Mouse (Mus musculus): Measurements from ENCODE around the gene Cand2. TPM values are rescaled to one million over a fixed set of nuclear protein-coding genes. Genes with fewer than 3 reads are reported as not detected.
A peak's percentile ranks its signal among the peaks of the same experiment; 100 is the strongest.

Gene Cand2
- polyA plus RNA-seq, 1 experiment from 2014 or later, result 62.5 TPM

- peaks cover 16% of the 10 kb centered on the region for H3K36me3 ChIP-seq
- H3K4me2 ChIP-seq (replicated peaks), result peak within 1 kb of the TSS; percentile 58
- WGBS, result 2% methylated on average over 19 of the region's 19 CpGs
- H3K4me3 ChIP-seq, result peak within 1 kb of the TSS; percentile 29
- H3K4me1 ChIP-seq, result no peaks in the 10 kb centered on the region
- peak; percentile 77; the same call in 1 of the 2 replicates for ATAC-seq (ENCODE audit: insufficient number of reproducible peaks, insufficient read depth, low FRiP score, low TSS enrichment)
- no peaks in the 10 kb centered on the region for H3K9me3 ChIP-seq
- peak within 1 kb of the TSS; percentile 20; the same call in 1 of the 2 replicates for H3K9ac ChIP-seq
- no peaks in the 10 kb centered on the region for H3K27me3 ChIP-seq
- H3K27ac ChIP-seq, result no peak within 1 kb of the TSS; the same call in 1 of the 2 replicates
Observed at GRCm38 (mm10) chr6:115838161-115838597, 63.8 kb downstream of the Cand2 start, which contains the start of gene Efcab12. Efcab12 (minus strand) TSS chr6:115838412.

- peaks cover 18% of the 10 kb centered on the region for H3K36me3 ChIP-seq
- no peak overlapping the region for H3K27ac ChIP-seq
- 61% methylated on average over 5 of the region's 5 CpGs for WGBS
- no peak overlapping the region for H3K9ac ChIP-seq
- no peaks in the 10 kb centered on the region for H3K27me3 ChIP-seq
- H3K4me2 ChIP-seq (replicated peaks), result peak overlapping the region; percentile 58
- H3K4me3 ChIP-seq, result 0 out of 2 replicates have a peak overlapping the region, but pooled peaks have one; percentile 29
- H3K9me3 ChIP-seq, result no peaks in the 10 kb centered on the region
- H3K4me1 ChIP-seq, result no peaks in the 10 kb centered on the region
- no peak for ATAC-seq (ENCODE audit: insufficient number of reproducible peaks, insufficient read depth, low FRiP score, low TSS enrichment)
Observed at GRCm38 (mm10) chr6:115838745-115839144, 64.4 kb downstream of the Cand2 start.

GRCm38 (mm10) chr6:115845006-115845405 is 70.7 kb downstream of the Cand2 start:
- Histone ChIP-seq H3K4me1 (no peaks in the 10 kb centered on the region), H3K9ac (no peak overlapping the region), H3K27ac (no peak overlapping the region), H3K36me3 (peaks cover 44% of the 10 kb centered on the region), H3K27me3 (no peaks in the 10 kb centered on the region), H3K9me3 (no peaks in the 10 kb centered on the region), H3K4me3 (no peak overlapping the region), H3K4me2 (replicated peaks) (no peak overlapping the region)
- 94% methylated on average over 4 of the region's 4 CpGs for WGBS
- ATAC-seq (ENCODE audit: insufficient number of reproducible peaks, insufficient read depth, low FRiP score, low TSS enrichment), result no peak

GRCm38 (mm10) chr6:115846640-115847411 is 72.5 kb downstream of the Cand2 start:
- H3K9me3 ChIP-seq, result no peaks in the 10 kb centered on the region
- H3K4me2 ChIP-seq (replicated peaks), result no peak overlapping the region
- H3K9ac ChIP-seq, result no peak overlapping the region
- ATAC-seq (ENCODE audit: insufficient number of reproducible peaks, insufficient read depth, low FRiP score, low TSS enrichment), result no peak
- H3K27me3 ChIP-seq, result no peaks in the 10 kb centered on the region
- no peak overlapping the region for H3K27ac ChIP-seq
- peaks cover 48% of the 10 kb centered on the region for H3K36me3 ChIP-seq
- H3K4me3 ChIP-seq, result no peak overlapping the region
- no peaks in the 10 kb centered on the region for H3K4me1 ChIP-seq
- WGBS, result 42% methylated on average over 8 of the region's 8 CpGs

DNA sequence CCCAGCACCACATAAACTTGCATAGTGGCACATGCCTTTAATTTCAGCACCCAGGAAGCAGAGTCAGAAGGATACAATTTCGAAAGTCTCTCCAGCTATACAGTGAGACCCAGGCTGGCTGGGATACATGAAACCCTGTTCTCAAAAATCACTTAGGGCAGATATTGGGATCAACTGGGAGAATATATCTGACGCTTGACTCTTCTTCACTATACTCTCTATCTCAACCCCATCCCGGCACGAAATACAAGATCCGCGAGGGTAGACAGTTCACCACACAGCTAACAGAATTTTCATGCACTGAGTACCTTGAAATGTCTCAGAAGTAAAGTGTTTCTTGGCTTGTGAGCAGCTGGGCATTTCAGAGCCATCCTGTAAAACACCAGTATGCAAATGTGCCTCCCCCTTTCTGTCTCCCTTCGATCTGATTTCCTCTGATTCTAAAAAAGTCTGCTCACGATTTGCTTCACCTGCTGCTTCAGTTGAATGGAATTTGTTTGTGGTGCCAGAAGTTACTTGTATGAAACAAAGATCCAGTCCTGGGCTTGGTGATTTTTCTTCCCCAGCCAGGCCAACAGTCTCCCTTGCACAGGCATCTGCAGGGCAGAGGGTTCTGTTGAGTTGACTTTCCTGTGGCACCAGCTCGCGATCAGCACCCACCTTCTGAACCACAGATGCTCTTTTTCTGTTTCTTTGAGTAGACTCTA is 74.4 kb downstream of the Cand2 start:
- H3K9ac ChIP-seq, result no peak overlapping the region
- no peak overlapping the region for H3K27ac ChIP-seq
- no peaks in the 10 kb centered on the region for H3K27me3 ChIP-seq
- H3K9me3 ChIP-seq, result no peaks in the 10 kb centered on the region
- peaks cover 6% of the 10 kb centered on the region; the same call in 1 of the 2 replicates for H3K4me1 ChIP-seq
- ATAC-seq (ENCODE audit: insufficient number of reproducible peaks, insufficient read depth, low FRiP score, low TSS enrichment), result no peak
- H3K4me3 ChIP-seq, result no peak overlapping the region
- H3K36me3 ChIP-seq, result peaks cover 32% of the 10 kb centered on the region
- no peak overlapping the region for H3K4me2 ChIP-seq (replicated peaks)
- WGBS, result 92% methylated on average over 10 of the region's 10 CpGs

DNA sequence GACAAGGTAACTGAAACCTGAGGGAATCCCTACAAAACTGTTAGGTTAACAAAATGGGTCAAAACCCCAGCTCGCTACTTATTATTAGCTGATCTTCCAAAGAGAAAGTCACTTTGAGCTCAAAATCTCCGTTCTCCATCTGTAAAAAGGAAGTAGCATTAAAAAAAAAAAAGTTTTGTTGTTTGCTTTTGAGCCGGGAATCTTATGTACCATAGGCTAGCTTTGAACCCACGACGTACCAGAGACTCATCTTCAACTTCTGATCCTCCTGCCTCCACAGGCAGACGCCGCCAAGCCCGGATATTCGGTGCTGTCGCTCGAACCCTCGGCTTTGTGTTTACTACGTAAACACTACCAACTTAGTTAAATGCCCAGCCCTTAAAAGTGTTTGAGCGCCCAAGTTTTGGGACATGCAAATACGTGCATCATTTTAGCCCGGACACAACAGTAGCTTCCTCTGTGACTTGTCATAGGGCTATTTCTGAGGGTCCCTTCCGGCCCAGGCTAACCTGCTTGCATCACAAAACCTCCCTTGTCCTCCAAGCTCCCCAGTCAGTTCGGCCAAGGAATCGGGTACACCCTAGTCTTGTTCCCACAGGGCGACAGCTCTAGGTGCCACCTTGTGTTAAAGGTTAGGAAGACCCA is 78.2 kb downstream of the Cand2 start:
- Histone ChIP-seq H3K9me3 (no peaks in the 10 kb centered on the region), H3K27ac (peak overlapping the region; percentile 88), H3K4me2 (replicated peaks) (peak overlapping the region; percentile 74), H3K4me3 (peak overlapping the region; percentile 64), H3K4me1 (peaks cover 14% of the 10 kb centered on the region; the same call in 1 of the 2 replicates), H3K27me3 (no peaks in the 10 kb centered on the region), H3K36me3 (peaks cover 21% of the 10 kb centered on the region), H3K9ac (peak overlapping the region; percentile 74)
- ATAC-seq (ENCODE audit: insufficient number of reproducible peaks, insufficient read depth, low FRiP score, low TSS enrichment), result no peak
- 5% methylated on average over 20 of the region's 20 CpGs for WGBS

DNA sequence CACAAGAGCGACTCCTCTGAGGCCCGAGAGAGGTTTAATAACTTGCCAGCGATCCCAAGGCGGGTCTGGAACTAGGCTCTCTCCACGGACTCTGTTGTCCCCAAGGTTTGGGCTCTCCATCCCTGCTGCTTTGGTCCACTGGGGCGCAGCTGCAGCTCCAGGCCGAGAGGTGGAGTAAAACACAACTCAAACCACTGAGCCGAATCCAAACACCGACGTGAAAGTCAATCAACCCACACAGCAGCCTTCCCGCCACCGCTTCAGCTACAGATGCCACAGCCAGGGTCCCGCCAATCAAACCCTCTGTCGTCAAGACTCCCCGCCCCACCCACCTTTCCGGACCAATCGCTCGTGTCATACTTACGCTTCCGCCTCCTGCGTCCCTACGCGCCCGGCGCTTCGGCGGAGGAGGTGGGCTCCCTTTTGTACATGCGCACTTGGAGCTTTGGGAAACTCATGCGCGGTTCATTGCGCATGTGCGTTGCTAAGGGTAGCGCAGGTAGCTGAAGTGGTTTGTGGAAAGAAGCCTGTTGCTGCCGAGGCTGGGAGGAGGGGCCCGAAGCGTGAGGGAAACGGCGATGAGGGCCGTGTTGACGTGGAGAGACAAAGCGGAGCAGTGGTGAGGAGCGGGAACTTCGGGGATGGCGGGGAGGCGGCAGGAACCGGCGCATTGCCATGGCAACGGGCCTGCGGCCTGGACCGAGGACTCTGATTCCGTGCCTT is 78.9 kb downstream of the Cand2 start, which contains the start of the genes Mbd4 and Ift122:
Mbd4 (minus strand) TSS at position 281 of the 723 bp plus-strand sequence.
Ift122 (plus strand) TSS at position 380 of the 723 bp plus-strand sequence.
- peak within 1 kb of the TSS; percentile 74 for H3K4me2 ChIP-seq (replicated peaks)
- peak within 1 kb of the TSS; percentile 74 for H3K9ac ChIP-seq
- peaks cover 19% of the 10 kb centered on the region for H3K36me3 ChIP-seq
- no peaks in the 10 kb centered on the region for H3K27me3 ChIP-seq
- peak within 1 kb of the TSS; percentile 92 for H3K27ac ChIP-seq
- H3K9me3 ChIP-seq, result no peaks in the 10 kb centered on the region
- WGBS, result under 1% methylated on average over 51 of the region's 51 CpGs
- H3K4me1 ChIP-seq, result peaks cover 14% of the 10 kb centered on the region; the same call in 1 of the 2 replicates
- H3K4me3 ChIP-seq, result peak within 1 kb of the TSS; percentile 64
- ATAC-seq (ENCODE audit: insufficient number of reproducible peaks, insufficient read depth, low FRiP score, low TSS enrichment), result peak; percentile 97

DNA sequence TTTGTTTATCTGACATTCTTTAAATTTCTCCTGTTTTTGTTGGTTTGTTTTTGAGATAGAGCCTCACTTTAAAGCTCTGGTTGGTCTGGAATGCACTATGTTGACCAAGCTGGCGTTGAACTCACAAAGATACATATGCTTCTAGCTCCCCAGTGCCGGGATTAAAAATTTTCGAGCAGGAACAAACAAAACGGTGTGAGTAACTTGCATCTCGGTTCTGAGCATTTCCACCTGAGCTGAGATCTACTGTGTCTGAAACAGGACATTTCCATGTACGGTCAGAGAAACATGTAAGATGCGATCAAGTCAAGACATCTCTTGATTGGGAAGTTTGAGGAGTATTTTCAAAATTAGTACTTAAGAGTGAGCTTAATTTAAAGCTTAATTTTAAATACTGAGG is 79.6 kb downstream of the Cand2 start:
- peak overlapping the region; percentile 92 for H3K27ac ChIP-seq
- peak overlapping the region; percentile 66 for H3K9ac ChIP-seq
- peaks cover 14% of the 10 kb centered on the region; the same call in 1 of the 2 replicates for H3K4me1 ChIP-seq
- H3K27me3 ChIP-seq, result no peaks in the 10 kb centered on the region
- WGBS, result 45% methylated on average over 7 of the region's 7 CpGs
- H3K4me3 ChIP-seq, result peak overlapping the region; percentile 64
- ATAC-seq (ENCODE audit: insufficient number of reproducible peaks, insufficient read depth, low FRiP score, low TSS enrichment), result no peak
- H3K36me3 ChIP-seq, result peaks cover 12% of the 10 kb centered on the region; the same call in 1 of the 2 replicates
- H3K9me3 ChIP-seq, result no peaks in the 10 kb centered on the region
- H3K4me2 ChIP-seq (replicated peaks), result peak overlapping the region; percentile 74

DNA sequence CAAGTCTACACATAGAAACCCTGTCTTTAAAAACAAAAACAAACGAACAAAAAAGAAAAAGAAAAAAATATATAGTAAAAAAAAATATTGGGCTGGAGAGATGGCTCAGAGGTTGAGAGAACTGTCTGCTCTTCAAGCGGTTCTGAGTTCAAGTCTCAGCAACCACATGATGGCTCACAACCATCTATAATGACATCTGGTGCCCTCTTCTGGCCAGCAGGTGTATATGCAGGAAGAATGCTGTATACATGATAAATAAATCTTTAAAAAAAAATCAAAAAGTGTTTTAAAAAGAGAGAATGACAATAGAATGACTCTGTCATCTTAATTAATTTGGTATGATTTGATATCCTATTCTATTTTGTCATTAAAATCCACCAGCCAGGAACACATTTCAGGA is 80.1 kb downstream of the Cand2 start:
- H3K27me3 ChIP-seq, result no peaks in the 10 kb centered on the region
- no peak for ATAC-seq (ENCODE audit: insufficient number of reproducible peaks, insufficient read depth, low FRiP score, low TSS enrichment)
- H3K4me1 ChIP-seq, result peaks cover 14% of the 10 kb centered on the region; the same call in 1 of the 2 replicates
- H3K27ac ChIP-seq, result no peak overlapping the region
- no peak overlapping the region for H3K9ac ChIP-seq
- WGBS, result 63% methylated on average over 2 of the region's 2 CpGs
- H3K36me3 ChIP-seq, result peaks cover 8% of the 10 kb centered on the region; the same call in 1 of the 2 replicates
- no peaks in the 10 kb centered on the region for H3K9me3 ChIP-seq
- H3K4me3 ChIP-seq, result no peak overlapping the region
- no peak overlapping the region for H3K4me2 ChIP-seq (replicated peaks)
